Mouse (Mus musculus): Measurements from ENCODE around the gene Hoxc11.

Hoxc11 gene

GRCm38 (mm10) chr15:102954192-102955006 is at the start of gene Hoxc11:
Gene Hoxc11, plus strand, starts transcription at chr15:102954427.
- no peak for DNase-seq (ENCODE audit: low spot score in 2 of 2)

- DNase-seq (ENCODE audit: low spot score in 2 of 2): no peak
These were observed 49.3 kb upstream of the Hoxc11 start for GRCm38 (mm10) chr15:102904946-102905345.

DNA sequence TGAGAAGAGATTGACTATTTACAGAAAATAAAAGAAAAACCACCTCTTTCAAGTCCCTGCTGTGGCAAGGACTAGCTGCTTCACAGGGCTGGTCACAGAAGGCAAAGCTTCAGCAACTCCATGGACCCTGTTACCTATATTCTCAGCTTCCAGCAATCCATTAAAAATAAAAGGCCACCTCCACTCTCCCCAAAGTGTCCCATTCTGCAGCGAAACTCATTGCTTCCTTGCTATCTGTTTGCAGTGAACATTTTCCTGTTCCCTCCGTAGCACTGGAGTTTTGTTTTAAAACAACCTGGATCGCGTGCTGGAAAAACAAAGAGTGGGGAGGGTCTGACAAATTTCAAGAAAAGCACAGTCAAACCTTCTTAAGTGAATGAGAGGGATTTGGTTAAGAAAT is 44.7 kb upstream of the Hoxc11 start:
- no peak for DNase-seq (ENCODE audit: low spot score in 2 of 2)

DNA sequence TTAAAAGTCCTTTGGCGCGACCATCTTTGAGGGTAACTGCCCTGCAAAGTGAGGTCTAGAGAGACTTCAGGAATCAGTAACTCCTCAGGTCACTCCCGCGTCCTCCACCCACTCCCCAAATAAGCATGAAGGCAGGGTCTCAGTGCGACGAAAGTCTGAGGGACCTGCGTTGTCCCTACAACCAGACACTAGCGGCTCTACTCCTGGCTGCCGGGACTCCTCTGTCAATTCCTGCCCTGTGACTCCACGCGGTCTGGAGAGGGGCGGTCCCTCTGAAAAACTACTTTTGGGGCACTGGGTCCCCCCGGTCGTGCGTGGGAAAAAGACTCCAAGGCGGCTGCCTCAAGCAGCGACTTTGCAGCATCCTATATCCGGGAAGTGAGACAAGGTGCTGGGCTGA is 44.2 kb upstream of the Hoxc11 start:
- DNase-seq (ENCODE audit: low spot score in 2 of 2): no peak

DNA sequence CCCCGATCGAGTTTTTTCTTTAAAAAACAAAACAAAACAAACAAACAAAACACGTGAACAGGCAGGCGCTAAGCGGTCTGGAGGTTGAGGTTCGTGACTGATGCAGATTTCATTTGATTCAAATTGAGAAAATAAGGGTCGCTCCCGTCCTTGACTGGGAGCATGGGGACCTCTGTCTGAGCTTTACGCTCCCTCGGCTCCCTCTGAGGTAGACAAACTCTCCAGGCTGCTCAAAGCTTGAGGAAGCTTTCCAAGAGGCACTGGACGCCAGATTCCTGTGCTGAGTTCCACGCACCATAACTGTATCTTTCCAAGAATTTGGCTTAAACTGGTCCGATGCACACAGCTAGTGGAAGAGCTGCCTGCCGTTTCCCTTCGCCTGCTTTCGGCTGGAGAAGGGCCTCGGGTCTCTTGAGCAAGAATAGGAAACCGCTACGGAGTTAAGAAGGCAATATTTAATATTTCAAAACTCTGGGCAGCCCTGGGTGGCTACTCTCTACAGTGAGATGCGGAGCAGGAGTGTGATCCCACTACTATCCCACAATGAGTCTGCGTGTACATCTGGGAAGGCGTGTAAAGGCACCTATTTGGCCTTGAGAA is 43.6 kb upstream of the Hoxc11 start:
- no peak for DNase-seq (ENCODE audit: low spot score in 2 of 2)

GRCm38 (mm10) chr15:102913038-102913585 is 41.1 kb upstream of the Hoxc11 start:
- no peak for DNase-seq (ENCODE audit: low spot score in 2 of 2)

- DNase-seq (ENCODE audit: low spot score in 2 of 2): no peak
These were observed 36.2 kb upstream of the Hoxc11 start for GRCm38 (mm10) chr15:102917972-102918572.

DNA sequence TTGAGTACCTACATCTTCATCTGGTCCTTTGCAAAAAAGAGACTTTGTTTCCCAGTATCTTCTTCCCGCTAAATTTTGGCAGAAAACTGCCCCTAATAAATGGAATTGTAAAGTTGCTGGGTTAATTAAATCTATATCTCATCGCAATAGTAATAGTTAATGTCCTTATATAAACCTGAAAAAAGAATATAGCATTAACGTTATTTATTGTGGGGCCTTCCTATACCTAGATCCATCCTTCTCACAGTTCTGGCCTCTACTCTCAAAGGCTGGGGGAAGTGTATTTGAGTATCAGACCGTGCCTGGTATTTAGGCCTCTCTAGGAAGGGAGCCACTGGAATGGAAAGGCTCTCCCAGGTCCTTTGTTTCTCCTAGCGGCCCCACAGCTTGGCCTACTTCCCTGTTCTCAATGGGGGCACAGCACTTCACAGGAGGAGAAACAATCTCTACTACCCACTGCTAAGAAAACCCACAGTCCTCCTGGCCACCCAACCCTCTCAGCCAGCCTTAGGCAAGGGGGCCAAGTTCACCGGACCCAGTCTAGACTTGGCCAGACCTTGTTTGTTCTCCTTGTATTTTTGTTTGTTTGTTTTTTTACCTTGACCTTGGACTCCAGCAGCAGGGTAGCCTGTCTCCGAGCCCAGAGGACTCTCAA is 35.5 kb upstream of the Hoxc11 start:
- no peak for DNase-seq (ENCODE audit: low spot score in 2 of 2)

- DNase-seq (ENCODE audit: low spot score in 2 of 2): no peak
These were observed 34.7 kb upstream of the Hoxc11 start for GRCm38 (mm10) chr15:102919336-102920180.

GRCm38 (mm10) chr15:102920619-102921018 is 33.6 kb upstream of the Hoxc11 start:
- no peak for DNase-seq (ENCODE audit: low spot score in 2 of 2)

DNA sequence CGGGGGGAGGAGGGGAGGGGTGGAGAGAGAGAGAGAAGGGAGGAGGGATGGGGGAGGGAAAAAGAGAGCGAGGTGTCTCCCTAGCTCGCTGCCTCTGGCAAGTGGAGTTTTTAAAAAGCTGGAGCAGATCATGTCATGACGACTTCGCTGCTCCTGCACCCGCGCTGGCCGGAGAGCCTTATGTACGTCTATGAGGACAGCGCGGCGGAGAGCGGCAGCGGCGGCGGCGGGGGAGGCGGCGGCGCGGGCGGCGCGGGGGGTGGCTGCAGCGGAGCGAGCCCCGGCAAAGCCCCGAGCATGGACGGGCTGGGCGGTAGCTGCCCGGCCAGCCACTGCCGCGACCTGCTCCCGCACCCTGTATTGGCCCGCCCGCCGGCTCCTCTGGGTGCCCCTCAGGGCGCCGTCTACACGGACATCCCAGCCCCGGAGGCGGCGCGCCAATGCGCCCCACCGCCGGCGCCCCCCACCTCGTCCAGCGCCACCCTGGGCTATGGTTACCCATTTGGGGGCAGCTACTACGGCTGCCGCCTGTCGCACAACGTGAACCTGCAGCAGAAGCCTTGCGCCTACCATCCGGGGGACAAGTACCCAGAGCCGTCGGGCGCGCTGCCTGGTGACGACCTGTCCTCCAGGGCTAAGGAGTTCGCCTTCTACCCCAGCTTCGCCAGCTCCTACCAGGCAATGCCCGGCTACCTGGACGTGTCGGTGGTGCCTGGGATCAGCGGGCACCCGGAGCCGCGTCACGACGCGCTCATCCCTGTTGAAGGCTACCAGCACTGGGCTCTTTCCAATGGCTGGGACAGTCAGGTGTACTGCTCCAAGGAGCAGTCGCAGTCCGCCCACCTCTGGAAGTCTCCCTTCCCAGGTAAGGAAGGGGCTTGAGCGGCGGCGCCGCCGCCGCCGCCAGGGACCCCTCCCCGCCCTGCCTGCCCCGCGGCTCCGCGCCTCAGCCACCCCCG is 32.9 kb upstream of the Hoxc11 start, which contains the start of gene Hoxc13:
Gene Hoxc13, plus strand, starts transcription at position 51 of the 959 bp plus-strand sequence.
- DNase-seq (ENCODE audit: low spot score in 2 of 2): no peak

DNA sequence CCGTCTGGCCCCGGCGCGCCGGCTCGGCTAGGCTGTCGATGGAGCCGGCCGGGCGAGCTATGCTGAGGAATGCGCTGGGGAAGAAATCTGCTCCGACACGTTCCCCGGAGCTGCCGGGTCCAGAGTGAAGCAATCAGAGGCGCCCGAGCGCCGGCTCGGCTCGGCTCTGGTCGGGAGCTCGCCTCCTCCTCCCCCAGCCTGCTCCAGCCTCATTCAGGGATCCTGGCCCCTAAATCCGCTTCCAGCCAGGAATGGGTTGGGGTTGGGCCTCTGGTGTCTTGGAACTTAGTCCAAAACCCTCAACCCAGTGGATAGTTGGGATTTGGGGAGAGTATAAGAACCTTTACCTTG is 32.2 kb upstream of the Hoxc11 start:
- no peak for DNase-seq (ENCODE audit: low spot score in 2 of 2)

DNA sequence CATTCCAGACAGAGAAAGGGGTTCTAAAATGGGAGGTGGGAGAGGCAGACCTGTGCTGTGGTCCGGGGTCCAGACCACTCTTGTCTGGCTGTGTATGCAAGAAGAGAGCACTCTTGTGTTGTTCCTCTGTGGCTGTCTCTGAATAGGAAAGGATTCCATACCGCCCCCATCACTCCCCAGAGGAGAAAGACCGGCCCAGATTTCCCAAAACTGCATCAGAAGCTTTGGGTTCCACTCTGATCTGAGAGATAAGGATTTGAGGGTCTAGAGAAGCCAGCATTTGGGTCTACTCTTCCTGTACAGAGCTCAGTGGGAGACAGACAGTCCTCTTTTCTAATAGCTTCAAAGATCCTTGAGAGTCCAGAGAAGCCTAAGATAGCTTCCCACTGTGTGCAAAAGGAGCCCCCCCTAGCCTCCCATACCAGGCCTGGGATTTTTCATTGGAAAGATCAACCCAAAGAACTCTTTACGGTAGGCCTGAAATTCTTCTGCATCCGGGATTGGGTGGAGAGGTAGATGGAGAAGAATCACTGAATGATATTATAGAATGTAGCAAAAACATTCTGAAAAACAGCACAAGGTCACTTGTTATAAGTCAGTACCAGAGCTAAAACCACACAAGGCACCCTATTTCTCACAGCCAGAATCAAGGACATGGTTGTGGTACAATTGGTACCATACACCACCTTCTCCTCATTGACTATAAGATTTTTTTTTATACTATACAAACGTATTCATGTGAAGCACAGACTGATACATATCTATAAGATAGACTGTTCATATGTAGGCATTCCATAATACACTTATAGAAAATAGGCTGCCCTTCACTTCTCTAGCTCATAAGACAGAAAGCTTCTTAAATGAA is 31.4 kb upstream of the Hoxc11 start:
- DNase-seq (ENCODE audit: low spot score in 2 of 2): no peak

DNA sequence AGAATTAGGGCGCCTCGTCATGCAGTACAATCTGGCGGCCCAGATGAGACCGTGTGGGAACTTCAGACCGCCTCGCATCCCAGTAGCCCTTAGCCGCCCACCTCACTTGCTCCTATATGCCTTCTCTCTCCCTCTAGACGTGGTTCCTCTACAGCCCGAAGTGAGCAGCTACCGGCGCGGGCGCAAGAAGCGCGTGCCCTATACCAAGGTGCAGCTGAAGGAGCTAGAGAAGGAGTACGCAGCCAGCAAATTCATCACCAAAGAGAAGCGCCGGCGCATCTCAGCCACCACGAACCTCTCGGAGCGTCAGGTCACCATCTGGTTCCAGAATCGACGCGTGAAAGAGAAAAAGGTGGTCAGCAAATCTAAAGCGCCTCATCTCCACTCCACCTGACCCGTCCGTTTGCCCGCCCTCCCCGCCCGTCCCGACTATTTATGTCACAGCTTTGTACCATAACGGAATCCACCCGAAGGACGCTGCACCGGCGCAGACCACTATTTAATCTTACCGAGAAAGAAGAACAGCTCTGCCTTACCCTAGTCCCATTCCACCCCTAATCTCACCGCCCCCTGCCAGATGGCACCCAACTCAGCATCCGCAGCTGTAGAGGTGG is 27.1 kb upstream of the Hoxc11 start:
- no peak for DNase-seq (ENCODE audit: low spot score in 2 of 2)

- no peak for DNase-seq (ENCODE audit: low spot score in 2 of 2)
These were observed 22.4 kb upstream of the Hoxc11 start for GRCm38 (mm10) chr15:102931706-102932358.

GRCm38 (mm10) chr15:102934438-102934837 is 19.8 kb upstream of the Hoxc11 start:
- DNase-seq (ENCODE audit: low spot score in 2 of 2): no peak

DNA sequence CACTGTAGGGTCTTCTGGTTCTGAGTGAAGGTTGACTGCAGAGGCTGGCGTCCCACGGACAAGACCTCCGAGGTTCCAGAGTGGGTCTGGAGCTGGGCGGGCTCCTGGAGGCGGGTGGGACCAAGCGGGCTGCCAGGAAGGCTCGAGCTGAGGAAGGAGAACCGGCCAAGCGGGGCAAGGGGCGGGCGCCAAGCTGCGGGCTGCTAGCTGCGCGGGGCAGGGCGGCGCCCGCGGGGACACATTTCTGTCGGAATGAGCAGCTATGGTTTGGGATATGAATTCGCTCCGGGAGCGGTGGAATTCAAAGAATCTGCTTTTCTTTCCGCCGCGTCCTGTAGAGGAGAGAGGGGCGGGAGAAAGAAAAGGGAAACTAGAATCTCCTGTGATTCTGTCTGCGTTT is 19.3 kb upstream of the Hoxc11 start:
- DNase-seq (ENCODE audit: low spot score in 2 of 2): no peak
